Mouse (Mus musculus) limb, embryonic 14.5 days (tissue): ENCODE data around the gene Gm49380. TPM values are rescaled to one million over a fixed set of nuclear protein-coding genes. Genes with fewer than 3 reads are reported as not detected.

Experiments
- ATAC-seq: fragments of 200-750 bp; cut with Nextera tagmentation; 2 replicates; pipeline ENCODE4 v1.8.0; 2017; ENCODE audit warnings: low read depth, moderate number of reproducible peaks, moderate TSS enrichment; ENCODE audit not compliant: low FRiP score
- DNase-seq: peaks from one replicate; pipeline ENCODE4 v3.0.0-alpha.2; 2015; ENCODE audit warnings: low spot score
- H3K27ac ChIP-seq: fragments of 300-500 bp; sonication (generic); replicated peaks from 2 replicates; pipeline ENCODE4 v1.5.1; 2014; ENCODE audit warnings: low read depth, mild to moderate bottlenecking, low read length, moderate library complexity, mixed read lengths
- H3K27me3 ChIP-seq: fragments of 300-500 bp; sonication (generic); 2 replicates; pipeline ENCODE4 v1.6.1; 2014; ENCODE audit warnings: low read length, mixed read lengths; ENCODE audit not compliant: control insufficient read depth, insufficient read depth
- H3K36me3 ChIP-seq: fragments of 300-500 bp; sonication (generic); 2 replicates; pipeline ENCODE4 v1.6.1; 2014; ENCODE audit warnings: mild to moderate bottlenecking, low read length, moderate library complexity, mixed read lengths; ENCODE audit not compliant: control insufficient read depth, insufficient read depth
- H3K4me1 ChIP-seq: fragments of 300-500 bp; sonication (generic); 2 replicates; pipeline ENCODE4 v1.6.1; 2014; ENCODE audit warnings: antibody characterized with exemption, low read length, mixed read lengths; ENCODE audit not compliant: control insufficient read depth, insufficient read depth
- H3K4me2 ChIP-seq: fragments of 300-500 bp; sonication (generic); replicated peaks from 2 replicates; pipeline ENCODE4 v1.6.1; 2014; ENCODE audit warnings: low read depth, mild to moderate bottlenecking, low read length, moderate library complexity; ENCODE audit not compliant: severe bottlenecking
- H3K4me3 ChIP-seq: fragments of 300-500 bp; sonication (generic); replicated peaks from 2 replicates; pipeline ENCODE4 v1.5.1; 2014; ENCODE audit warnings: low read length
- H3K9ac ChIP-seq: fragments of 300-500 bp; sonication (generic); 2 replicates; pipeline ENCODE4 v1.6.1; 2014; ENCODE audit warnings: mild to moderate bottlenecking, low read depth, low read length, moderate library complexity; ENCODE audit not compliant: severe bottlenecking
- H3K9me3 ChIP-seq: fragments of 300-500 bp; sonication (generic); 2 replicates; pipeline ENCODE4 v1.6.1; 2016; ENCODE audit warnings: low read length; ENCODE audit not compliant: control insufficient read depth
- POLR2A ChIP-seq: fragments of 200-500 bp; IDR thresholded peaks from 2 replicates; pipeline ENCODE4 v1.8.0; 2012; ENCODE audit warnings: inconsistent platforms, mild to moderate bottlenecking, moderate library complexity, borderline replicate concordance; ENCODE audit not compliant: insufficient read depth, insufficient read length; ENCODE audit errors: extremely low read depth
- WGBS: fragments of 180-500 bp; shearing (Covaris S2); extraction: QIAGEN DNeasy Blood & Tissue Kit; methylation state at CpG from one replicate; pipeline ENCODE4 v1.1.7; 2014; 5-methylcytosine and 5-hydroxymethylcytosine counted together
- polyA plus RNA-seq, 2 experiments: library from polyadenylated mRNA; depleted of rRNA in 1 of 2; stranded (reverse) in 1 of 2; unstranded in 1 of 2; fragments of >200 nt; fragmentation: Nextera tagmentation in 1 of 2; extraction: Ambion mirVana in 1 of 2; gene quantifications; 2 replicates each; pipeline versions ENCODE4 v1.2.1 to v1.2.3; 2012 to 2014

The Gm49380 gene
- polyA plus RNA-seq, 2 experiments = 0.23 to 0.49 TPM

DNA sequence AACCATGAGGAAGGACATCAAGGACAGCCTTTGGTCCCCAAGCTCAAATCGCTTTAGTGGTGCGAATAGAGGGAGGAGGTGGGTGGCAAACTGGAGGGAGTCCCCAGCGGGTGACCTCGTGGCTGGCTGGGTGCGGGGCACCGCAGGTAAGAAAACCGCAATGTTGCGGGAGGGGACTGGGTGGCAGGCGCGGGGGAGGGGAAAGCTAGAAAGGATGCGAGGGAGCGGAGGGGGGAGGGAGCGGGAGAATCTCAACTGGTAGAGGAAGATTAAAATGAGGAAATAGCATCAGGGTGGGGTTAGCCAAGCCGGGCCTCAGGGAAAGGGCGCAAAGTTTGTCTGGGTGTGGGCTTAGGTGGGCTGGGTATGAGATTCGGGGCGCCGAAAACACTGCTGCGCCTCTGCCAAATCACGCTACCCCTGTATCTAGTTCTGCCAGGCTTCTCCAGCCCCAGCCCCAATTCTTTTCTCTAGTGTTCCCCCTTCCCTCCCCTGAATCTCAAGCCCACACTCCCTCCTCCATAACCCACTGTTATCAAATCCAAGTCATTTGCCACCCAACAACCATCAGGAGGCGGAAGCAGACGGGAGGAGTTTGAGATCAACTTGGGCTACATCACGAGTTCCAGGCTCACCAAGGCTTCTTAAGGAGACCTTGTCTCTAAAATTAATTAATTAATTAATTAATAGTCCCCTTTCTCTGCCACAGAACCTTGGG, 69.4 kb downstream of the Gm49380 start:
- H3K27ac ChIP-seq = no peak overlapping the region
- ATAC-seq = no peak
- peaks cover 10% of the 10 kb centered on the region; the same call in 1 of the 2 replicates for H3K4me1 ChIP-seq
- no peak for DNase-seq
- 0 out of 2 replicates have a peak overlapping the region, but pooled peaks have one; percentile 40 for H3K9ac ChIP-seq
- no peak for TF ChIP-seq POLR2A
- H3K4me2 ChIP-seq = peak overlapping the region; percentile 57
- no peaks in the 10 kb centered on the region for H3K36me3 ChIP-seq
- no peaks in the 10 kb centered on the region for H3K9me3 ChIP-seq
- 5% methylated on average over 17 of the region's 23 CpGs for WGBS
- peaks cover 23% of the 10 kb centered on the region for H3K27me3 ChIP-seq
- peak overlapping the region; percentile 36 for H3K4me3 ChIP-seq

DNA sequence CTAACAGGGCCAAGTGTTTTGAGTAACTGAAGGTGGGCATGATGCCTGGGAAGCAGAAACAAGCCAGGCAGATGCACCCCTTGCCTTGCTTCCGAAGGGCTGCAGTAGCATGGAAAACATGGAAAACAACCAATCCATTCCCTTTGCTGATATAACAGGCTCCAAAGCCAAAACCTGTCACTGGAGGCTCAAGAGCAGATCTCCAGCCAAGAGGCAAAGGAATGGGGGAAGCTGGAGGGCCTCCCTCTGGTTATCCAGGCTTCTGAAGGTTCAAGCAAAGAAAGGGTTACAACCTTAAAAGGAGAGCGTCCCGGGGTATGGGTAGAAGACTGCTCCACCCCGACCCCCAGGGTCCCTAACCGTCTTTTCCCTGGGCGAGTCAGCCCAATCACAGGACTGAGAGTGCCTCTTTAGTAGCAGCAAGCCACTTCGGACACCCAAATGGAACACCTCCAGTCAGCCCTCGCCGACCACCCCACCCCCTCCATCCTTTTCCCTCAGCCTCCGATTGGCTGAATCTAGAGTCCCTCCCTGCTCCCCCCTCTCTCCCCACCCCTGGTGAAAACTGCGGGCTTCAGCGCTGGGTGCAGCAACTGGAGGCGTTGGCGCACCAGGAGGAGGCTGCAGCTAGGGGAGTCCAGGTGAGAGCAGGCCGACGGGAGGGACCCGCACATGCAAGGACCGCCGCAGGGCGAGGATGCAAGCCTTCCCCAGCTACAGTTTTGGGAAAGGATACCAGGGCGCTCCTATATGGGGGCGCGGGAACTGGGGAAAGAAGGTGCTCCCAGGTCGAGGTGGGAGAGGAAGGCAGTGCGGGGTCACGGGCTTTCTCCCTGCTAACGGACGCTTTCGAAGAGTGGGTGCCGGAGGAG, 70.2 kb downstream of the Gm49380 start, which contains the start of gene Thy1:
Gene Thy1, plus strand, starts transcription at position 549 of the 872 bp plus-strand sequence.
- Histone ChIP-seq H3K4me1 (peaks cover 10% of the 10 kb centered on the region; the same call in 1 of the 2 replicates), H3K27ac (no peak within 1 kb of the TSS), H3K4me2 (peak within 1 kb of the TSS; percentile 57), H3K9me3 (no peaks in the 10 kb centered on the region), H3K9ac (peak within 1 kb of the TSS; percentile 40; the same call in 1 of the 2 replicates), H3K4me3 (peak within 1 kb of the TSS; percentile 36), H3K27me3 (peaks cover 23% of the 10 kb centered on the region), H3K36me3 (no peaks in the 10 kb centered on the region)
- TF ChIP-seq POLR2A = no peak
- ATAC-seq = peak; percentile 75; the same call in 1 of the 2 replicates
- DNase-seq = peak; percentile 37
- 0% methylated on average over 30 of the region's 30 CpGs for WGBS

DNA sequence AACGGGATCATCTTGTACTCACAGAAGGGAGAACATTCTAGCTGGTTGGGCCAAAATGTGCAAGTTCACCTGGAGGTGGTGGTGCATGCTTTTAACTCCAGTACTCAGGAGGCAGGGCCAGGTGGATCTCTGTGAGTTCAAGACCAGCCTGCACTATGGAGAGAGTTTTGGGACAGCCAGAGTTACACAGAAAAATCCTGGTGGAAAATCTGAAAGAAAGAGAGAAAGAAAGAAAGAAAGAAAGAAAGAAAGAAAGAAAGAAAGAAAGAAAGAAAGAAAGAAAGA, 71.0 kb downstream of the Gm49380 start:
- Histone ChIP-seq H3K4me3 (no peak overlapping the region), H3K4me1 (peaks cover 10% of the 10 kb centered on the region; the same call in 1 of the 2 replicates), H3K9ac (no peak overlapping the region), H3K27ac (no peak overlapping the region), H3K27me3 (peaks cover 23% of the 10 kb centered on the region), H3K4me2 (no peak overlapping the region), H3K36me3 (no peaks in the 10 kb centered on the region), H3K9me3 (no peaks in the 10 kb centered on the region)
- WGBS = 77% methylated on average over 1 of the region's 1 CpGs
- TF ChIP-seq POLR2A = no peak
- DNase-seq (no peak), ATAC-seq (no peak)

DNA sequence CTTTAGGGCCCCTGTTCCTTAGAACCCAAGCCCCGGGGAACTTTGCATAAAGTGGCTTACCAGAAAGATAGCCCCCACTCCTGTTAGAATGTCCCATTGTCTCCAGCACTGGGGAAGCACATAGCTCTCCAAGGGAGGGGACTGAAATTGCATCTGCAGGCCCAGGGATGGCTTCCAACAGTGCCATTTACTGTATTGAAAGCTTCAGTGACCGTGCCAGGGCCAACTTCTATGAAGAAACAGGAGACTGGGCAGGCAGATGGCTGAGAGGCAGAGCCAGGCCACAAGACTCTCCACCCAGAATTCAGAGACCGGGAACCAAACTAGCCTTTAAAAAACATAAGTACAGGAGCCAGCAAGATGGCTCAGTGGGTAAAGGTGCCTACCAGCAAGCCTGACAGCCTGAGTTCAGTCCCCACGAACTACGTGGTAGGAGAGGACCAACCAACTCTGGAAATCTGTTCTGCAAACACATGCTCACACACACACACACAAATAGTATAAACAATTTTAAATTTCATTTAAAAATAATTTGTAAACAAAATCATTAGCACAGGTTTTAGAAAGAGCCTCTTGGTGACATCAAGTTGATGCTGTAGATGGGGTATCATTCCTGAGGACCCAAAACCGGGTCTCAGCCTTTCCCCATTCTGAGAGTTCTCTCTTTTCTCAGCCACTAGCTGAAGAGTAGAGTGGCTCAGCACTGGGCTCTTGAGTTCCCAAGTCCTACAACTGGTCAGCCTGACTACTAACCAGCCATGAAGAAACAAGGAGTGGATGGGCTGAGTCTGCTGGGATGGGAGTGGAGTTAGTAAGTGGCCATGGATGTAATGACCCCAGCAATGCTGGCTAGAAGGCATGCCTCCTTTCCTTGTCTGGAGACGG, 71.5 kb downstream of the Gm49380 start:
- H3K9ac ChIP-seq = no peak overlapping the region
- H3K36me3 ChIP-seq = no peaks in the 10 kb centered on the region
- no peak overlapping the region for H3K4me2 ChIP-seq
- DNase-seq = no peak
- no peaks in the 10 kb centered on the region for H3K9me3 ChIP-seq
- TF ChIP-seq POLR2A = no peak
- no peak for ATAC-seq
- WGBS = 68% methylated on average over 7 of the region's 7 CpGs
- H3K27me3 ChIP-seq = peaks cover 23% of the 10 kb centered on the region
- no peak overlapping the region for H3K27ac ChIP-seq
- peaks cover 10% of the 10 kb centered on the region; the same call in 1 of the 2 replicates for H3K4me1 ChIP-seq
- H3K4me3 ChIP-seq = no peak overlapping the region

DNA sequence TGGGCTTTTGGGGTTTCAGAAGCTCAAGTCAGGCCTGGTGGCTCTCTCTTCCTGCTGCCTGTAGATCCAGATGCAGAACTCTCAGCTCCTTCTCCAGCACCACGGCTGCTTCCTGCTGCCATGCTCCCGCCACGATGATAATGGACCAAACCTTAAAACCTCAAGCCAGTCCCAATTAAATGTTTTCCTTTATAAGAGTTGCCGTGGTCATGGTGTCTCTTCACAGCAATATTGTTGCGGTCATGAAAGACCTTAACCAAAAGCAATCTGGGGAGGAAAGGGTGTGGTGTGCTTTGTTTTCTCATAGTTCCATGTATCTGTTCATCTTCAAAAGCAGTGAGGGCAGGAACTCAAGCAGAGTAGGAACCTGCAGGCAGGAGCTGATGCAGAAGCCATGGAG, 76.2 kb downstream of the Gm49380 start:
- no peaks in the 10 kb centered on the region for H3K4me1 ChIP-seq
- DNase-seq = no peak
- TF ChIP-seq POLR2A = no peak
- H3K27ac ChIP-seq = no peak overlapping the region
- no peak overlapping the region for H3K4me3 ChIP-seq
- no peak for ATAC-seq
- H3K4me2 ChIP-seq = no peak overlapping the region
- H3K9ac ChIP-seq = no peak overlapping the region
- H3K9me3 ChIP-seq = no peaks in the 10 kb centered on the region
- no peaks in the 10 kb centered on the region for H3K36me3 ChIP-seq
- 79% methylated on average over 5 of the region's 5 CpGs for WGBS
- H3K27me3 ChIP-seq = no peaks in the 10 kb centered on the region
